Mouse (Mus musculus) ES-E14 (cell line): ENCODE data around the gene Arfip1. TPM values are rescaled to one million over a fixed set of nuclear protein-coding genes. Genes with fewer than 3 reads are reported as not detected.
"Not testable (repeated sequence)": the region's sequence is repeated elsewhere in the genome, so short reads cannot be mapped to it uniquely, and the experiment has no call there.

ENCODE experiments used
- DNase-seq: peaks from one replicate; pipeline ENCODE4 v3.0.0-alpha.2; 2013; ENCODE audit warnings: low read depth, low spot score
- H3K27ac ChIP-seq: 2 replicates; pipeline ENCODE4 v1.5.1; 2012; ENCODE audit warnings: low read depth, mild to moderate bottlenecking, low read length, moderate library complexity, mixed read lengths; ENCODE audit not compliant: poor library complexity, insufficient read depth, severe bottlenecking
- H3K36me3 ChIP-seq: 2 replicates; pipeline ENCODE4 v1.6.1; 2012; ENCODE audit warnings: mild to moderate bottlenecking, low read length, moderate library complexity, mixed read lengths; ENCODE audit not compliant: control insufficient read depth, poor library complexity, insufficient read depth, severe bottlenecking
- H3K4me1 ChIP-seq, 2 experiments: fragments of 150-350 bp in 1 of 2; sonication (generic) in 1 of 2; 2 replicates each; pipeline ENCODE4 v1.6.1; 2012; ENCODE audit warnings: low read length in 2 of 2, mild to moderate bottlenecking in 1 of 2, mixed read lengths in 1 of 2; ENCODE audit not compliant: control insufficient read depth in 2 of 2, insufficient read depth in 2 of 2, poor library complexity in 1 of 2
- H3K4me3 ChIP-seq, 2 experiments: fragments of 150-350 bp in 1 of 2; sonication (generic) in 1 of 2; 2 replicates each; pipeline ENCODE4 v1.5.1; 2012; ENCODE audit warnings: low read length in 2 of 2, low read depth in 1 of 2, mild to moderate bottlenecking in 1 of 2, mixed read lengths in 1 of 2; ENCODE audit not compliant: insufficient read depth in 1 of 2, poor library complexity in 1 of 2, severe bottlenecking in 1 of 2
- H3K9ac ChIP-seq: 2 replicates; pipeline ENCODE4 v1.6.1; 2012; ENCODE audit warnings: low read depth, mild to moderate bottlenecking, low read length, mixed read lengths; ENCODE audit not compliant: poor library complexity, insufficient read depth, severe bottlenecking
- H3K9me3 ChIP-seq: fragments of 150-350 bp; sonication (generic); 2 replicates; pipeline ENCODE4 v1.6.1; 2012; ENCODE audit warnings: low read depth, mild to moderate bottlenecking, low read length; ENCODE audit not compliant: control insufficient read depth, insufficient read depth
- CHD2 ChIP-seq: IDR thresholded peaks from 2 replicates; pipeline ENCODE4 v1.6.1; 2014; ENCODE audit warnings: mild to moderate bottlenecking, low read depth, low read length, inconsistent platforms
- HCFC1 ChIP-seq: IDR thresholded peaks from 2 replicates; pipeline ENCODE4 v1.6.1; 2012; ENCODE audit warnings: low read length, inconsistent platforms, borderline replicate concordance; ENCODE audit not compliant: insufficient read depth
- MAFK ChIP-seq: IDR thresholded peaks from 2 replicates; pipeline ENCODE4 v1.6.1; 2014; ENCODE audit warnings: mild to moderate bottlenecking, low read depth, low read length, inconsistent platforms; ENCODE audit not compliant: insufficient read depth
- ZC3H11A ChIP-seq: IDR thresholded peaks from 2 replicates; pipeline ENCODE4 v1.6.1; 2012; ENCODE audit warnings: low read depth, mild to moderate bottlenecking, inconsistent platforms, low read length, borderline replicate concordance
- ZNF384 ChIP-seq: IDR thresholded peaks from 2 replicates; pipeline ENCODE4 v1.6.1; 2012; ENCODE audit warnings: low read depth, low read length, inconsistent platforms
- in situ Hi-C, 2 experiments: fragments of 600-800 bp; cut with MboI; formaldehyde crosslinking; loops; one replicate each; pipeline ENCODE4 v1.15.1; 2025; ENCODE audit warnings: low sequenced_read_pairs in 2 of 2, inconsistent platforms in 1 of 2; ENCODE audit not compliant: unreplicated experiment in 2 of 2
- total RNA-seq: library from RNA; depleted of rRNA; stranded (reverse); fragments of 300-350 nt; gene quantifications from 2 replicates; pipeline ENCODE4 v1.2.3, GENCODE M21; 2012

Arfip1 gene
- total RNA-seq, 1 experiment: 17.4 TPM

- Histone ChIP-seq H3K27ac (no peak overlapping the region), H3K36me3 (no peaks in the 10 kb centered on the region), H3K9me3 (no peaks in the 10 kb centered on the region), H3K9ac (no peak overlapping the region), H3K4me1 (no peaks in the 10 kb centered on the region), H3K4me3 (no peak overlapping the region)
- in situ Hi-C loops: no loop called here
- TF ChIP-seq HCFC1 (no peak), ZNF384 (no peak), ZC3H11A (no peak), MAFK (no peak), CHD2 (no peak)
- no peak for DNase-seq
Observed at GRCm38 (mm10) chr3:84563415-84563814, 19.0 kb downstream of the Arfip1 start.

DNA sequence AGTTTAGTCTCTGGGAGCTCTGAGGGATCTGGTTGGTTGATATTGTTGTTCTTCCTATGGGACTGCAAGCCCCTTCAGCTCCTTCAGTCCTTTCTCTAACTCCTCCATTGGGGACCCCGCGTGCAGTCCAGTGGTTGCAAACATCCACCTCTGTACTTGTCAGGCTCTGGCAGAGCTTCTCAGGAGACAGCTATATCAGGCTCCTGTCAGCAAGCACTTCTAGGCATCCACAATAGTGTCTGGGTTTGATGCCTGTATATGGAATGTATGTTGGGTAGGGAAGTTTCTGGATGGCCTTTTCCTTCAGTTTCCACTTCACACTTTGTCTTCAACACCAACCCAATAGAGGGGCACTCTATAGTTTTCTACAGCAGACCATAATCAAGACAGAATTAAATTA is 19.5 kb downstream of the Arfip1 start:
- H3K36me3 ChIP-seq, H3K9ac ChIP-seq, in situ Hi-C loops, H3K4me1 ChIP-seq, H3K27ac ChIP-seq, H3K4me3 ChIP-seq, DNase-seq, H3K9me3 ChIP-seq: not testable (repeated sequence)

DNA sequence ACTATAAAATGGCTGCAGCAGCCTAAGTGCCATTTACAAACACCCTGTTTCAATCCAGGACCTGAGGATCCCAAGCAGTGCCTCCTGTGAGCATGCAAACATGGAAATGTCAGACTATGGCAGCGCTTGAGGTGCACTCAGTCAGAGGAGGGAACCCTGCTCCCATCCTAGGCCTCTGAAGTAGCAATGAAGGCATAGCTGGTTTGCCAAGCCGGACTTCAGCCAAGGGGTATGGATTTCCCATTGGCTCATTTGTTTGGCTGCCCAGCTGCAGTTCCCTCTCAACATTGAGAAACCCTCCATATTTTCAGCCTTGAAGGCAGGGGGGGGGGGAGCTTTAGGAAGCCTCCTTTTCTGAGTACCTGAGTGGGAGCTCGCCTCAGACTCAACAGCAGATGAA is 24.1 kb downstream of the Arfip1 start:
- no peaks in the 10 kb centered on the region for H3K4me1 ChIP-seq
- no peaks in the 10 kb centered on the region for H3K9me3 ChIP-seq
- no peak for TF ChIP-seq HCFC1
- no peak for TF ChIP-seq ZNF384
- TF ChIP-seq ZC3H11A: no peak
- no peak for TF ChIP-seq MAFK
- TF ChIP-seq CHD2: no peak
- H3K4me3 ChIP-seq: no peak overlapping the region
- no peak overlapping the region for H3K27ac ChIP-seq
- DNase-seq: no peak
- no peak overlapping the region for H3K9ac ChIP-seq
- no peaks in the 10 kb centered on the region for H3K36me3 ChIP-seq
- in situ Hi-C loops: no loop called here

GRCm38 (mm10) chr3:84555780-84556179 is 26.6 kb downstream of the Arfip1 start:
- H3K9ac ChIP-seq: no peak overlapping the region
- TF ChIP-seq MAFK: no peak
- TF ChIP-seq CHD2: no peak
- no peak for TF ChIP-seq ZC3H11A
- no peaks in the 10 kb centered on the region for H3K36me3 ChIP-seq
- in situ Hi-C loops: no loop called here
- no peaks in the 10 kb centered on the region for H3K9me3 ChIP-seq
- H3K27ac ChIP-seq: no peak overlapping the region
- H3K4me1 ChIP-seq: no peaks in the 10 kb centered on the region
- no peak for DNase-seq
- no peak overlapping the region for H3K4me3 ChIP-seq

- no peak for DNase-seq
- in situ Hi-C loops: loop anchor here in 1 of 2 experiments (25.0 kb wide), 1 partner anchor 210 kb away; no protein-coding TSS in a partner anchor
- Histone ChIP-seq H3K4me3 (no peak overlapping the region), H3K9me3 (no peaks in the 10 kb centered on the region), H3K36me3 (no peaks in the 10 kb centered on the region), H3K4me1 (no peaks in the 10 kb centered on the region), H3K27ac (no peak overlapping the region), H3K9ac (no peak overlapping the region)
- TF ChIP-seq ZC3H11A (no peak), ZNF384 (no peak), CHD2 (no peak), HCFC1 (no peak), MAFK (no peak)
Observed at GRCm38 (mm10) chr3:84547177-84547576, 35.2 kb downstream of the Arfip1 start.
